In genomic region chr3:66973391-66973943, GRCm38 (mm10) we compare ENCODE assay signal across 8 mouse cellular contexts. TPM values are rescaled to one million over a fixed set of nuclear protein-coding genes. Genes with fewer than 3 reads are reported as not detected.
DNase-seq lines count a peak whose midpoint lies in the region; ATAC-seq lines count a peak whose summit lies in the region.

No protein-coding gene starts in this region.

- no peaks in the 10 kb centered on the region for H3K36me3 ChIP-seq in forebrain, embryonic 15.5 days
- H3K36me3 ChIP-seq in intestine, embryonic 16.5 days (ENCODE audit: control insufficient read depth, insufficient read depth, low read length), result no peaks in the 10 kb centered on the region
- H3K36me3 ChIP-seq in liver, embryonic 15.5 days (replicated peaks), result no peaks in the 10 kb centered on the region

- H3K9ac ChIP-seq in forebrain, embryonic 15.5 days (replicated peaks), result peak overlapping the region; percentile 3; the same call in 1 of the 2 replicates
- H3K9ac ChIP-seq in intestine, embryonic 16.5 days (ENCODE audit: low read depth, low read length), result peak overlapping the region; percentile 27
- H3K9ac ChIP-seq in liver, embryonic 15.5 days, result no peak overlapping the region

- no peak overlapping the region for H3K27ac ChIP-seq in forebrain, embryonic 15.5 days (replicated peaks)
- no peak overlapping the region for H3K27ac ChIP-seq in intestine, embryonic 16.5 days (ENCODE audit: low read length)
- no peak overlapping the region for H3K27ac ChIP-seq in liver, embryonic 15.5 days (replicated peaks)

- H3K4me1 ChIP-seq in forebrain, embryonic 15.5 days, result peaks cover 15% of the 10 kb centered on the region
- H3K4me1 ChIP-seq in intestine, embryonic 16.5 days (ENCODE audit: control insufficient read depth, insufficient read depth, low read length), result peaks cover 4% of the 10 kb centered on the region; the same call in 1 of the 2 replicates
- peaks cover 9% of the 10 kb centered on the region; the same call in 1 of the 2 replicates for H3K4me1 ChIP-seq in liver, embryonic 15.5 days (replicated peaks)

- H3K4me3 ChIP-seq in forebrain, embryonic 15.5 days, result peak overlapping the region; percentile 34
- peak overlapping the region; percentile 54 for H3K4me3 ChIP-seq in intestine, embryonic 16.5 days (ENCODE audit: low read length)
- H3K4me3 ChIP-seq in liver, embryonic 15.5 days (replicated peaks), result peak overlapping the region; percentile 54

- peak; percentile 69 for ATAC-seq in forebrain, embryonic 15.5 days (replicated peaks)
- ATAC-seq in intestine, embryonic 16.5 days, result peak; percentile 92
- peak; percentile 22; the same call in 1 of the 2 replicates for ATAC-seq in liver, embryonic 15.5 days (ENCODE audit: insufficient read depth)

- peak; percentile 27 to 44 for DNase-seq in gastrocnemius, postnatal 4 days (ENCODE audit: low spot score in 2 of 2)
- no peak for DNase-seq in gastrocnemius, postnatal 25 days
- peak; percentile 59 for DNase-seq in adrenal gland, postnatal 10 days
- peak; percentile 82 for DNase-seq in neural tube, embryonic 10.5 days (ENCODE audit: extremely low spot score, low spot score)
- DNase-seq in yolk sac, embryonic 10.5 days (ENCODE audit: low spot score), result peak; percentile 81

- WGBS in forebrain, embryonic 15.5 days, result under 1% methylated on average over 59 of the region's 59 CpGs
- WGBS in intestine, embryonic 16.5 days, result under 1% methylated on average over 59 of the region's 59 CpGs
- WGBS in liver, embryonic 15.5 days (ENCODE audit: insufficient replicate concordance), result under 1% methylated on average over 59 of the region's 59 CpGs

- peak overlapping the region; percentile 49 for H3K4me2 ChIP-seq in forebrain, embryonic 15.5 days (replicated peaks)
- H3K4me2 ChIP-seq in intestine, embryonic 16.5 days (ENCODE audit: low read depth, low read length), result peak overlapping the region; percentile 80
- peak overlapping the region; percentile 69 for H3K4me2 ChIP-seq in liver, embryonic 15.5 days

- H3K9me3 ChIP-seq in forebrain, embryonic 15.5 days, result no peaks in the 10 kb centered on the region
- H3K9me3 ChIP-seq in intestine, embryonic 16.5 days (ENCODE audit: control insufficient read depth, low read length), result no peaks in the 10 kb centered on the region
- H3K9me3 ChIP-seq in liver, embryonic 15.5 days (replicated peaks), result no peaks in the 10 kb centered on the region

- peaks cover 75% of the 10 kb centered on the region for H3K27me3 ChIP-seq in forebrain, embryonic 15.5 days
- peaks cover 66% of the 10 kb centered on the region for H3K27me3 ChIP-seq in intestine, embryonic 16.5 days (replicated peaks; ENCODE audit: control insufficient read depth, insufficient read depth, low read length)
- peaks cover 87% of the 10 kb centered on the region for H3K27me3 ChIP-seq in liver, embryonic 15.5 days

RNA-seq across cellular contexts. Expression of gene Rsrc1, which starts 7.7 kb away (rescaled TPM):
- 10 to 100 TPM; 28.7 to 31.2 TPM for total RNA-seq in gastrocnemius, postnatal 4 days (2021)
- total RNA-seq in gastrocnemius, postnatal 25 days (2021), result 10 to 100 TPM; 11.7 to 14.0 TPM
- total RNA-seq in adrenal gland, postnatal 10 days (2021), result 10 to 100 TPM; 25.2 to 30.0 TPM
- 27.2 and 27.6 TPM in 2 replicates for polyA plus RNA-seq in forebrain, embryonic 15.5 days (2015; fragmentation: Nextera tagmentation; extraction: Ambion mirVana)
- polyA plus RNA-seq in intestine, embryonic 16.5 days (2015; fragmentation: Nextera tagmentation; extraction: Ambion mirVana), result 18.9 and 21.1 TPM in 2 replicates
- polyA plus RNA-seq in liver, embryonic 15.5 days (2015; fragmentation: Nextera tagmentation; extraction: Ambion mirVana), result 6.1 and 6.6 TPM in 2 replicates

RNA-seq across cellular contexts. Expression of gene Shox2, which starts 8.1 kb away (rescaled TPM):
- 10 to 100 TPM; 14.2 to 14.6 TPM for total RNA-seq in gastrocnemius, postnatal 4 days (2021)
- 1 to 10 TPM; 1.7 to 4.9 TPM for total RNA-seq in gastrocnemius, postnatal 25 days (2021)
- total RNA-seq in adrenal gland, postnatal 10 days (2021), result 1 to 10 TPM in 1 of 2 experiments, under 1 TPM in 1; 0.75 to 5.7 TPM
- polyA plus RNA-seq in forebrain, embryonic 15.5 days (2015; fragmentation: Nextera tagmentation; extraction: Ambion mirVana), result 2.7 and 2.8 TPM in 2 replicates
- polyA plus RNA-seq in intestine, embryonic 16.5 days (2015; fragmentation: Nextera tagmentation; extraction: Ambion mirVana), result 0.12 and 0.16 TPM in 2 replicates
- polyA plus RNA-seq in liver, embryonic 15.5 days (2015; fragmentation: Nextera tagmentation; extraction: Ambion mirVana), result 0.10 and 0.20 TPM in 2 replicates

Comparison
In these comparisons a context has a peak if more than half of its experiments do, and no peak if none do; other contexts are left out.
1. ATAC-seq: peak in every context shown above with its lines; median percentile 92 in intestine, embryonic 16.5 days; 69 in forebrain, embryonic 15.5 days; 22 in liver, embryonic 15.5 days.